Mouse (Mus musculus): ENCODE results near the gene Ghr. TPM values are rescaled to one million over a fixed set of nuclear protein-coding genes. Genes with fewer than 3 reads are reported as not detected.

Ghr gene
- polyA plus RNA-seq, 1 experiment from 2014 or later = 96.5 TPM

DNA sequence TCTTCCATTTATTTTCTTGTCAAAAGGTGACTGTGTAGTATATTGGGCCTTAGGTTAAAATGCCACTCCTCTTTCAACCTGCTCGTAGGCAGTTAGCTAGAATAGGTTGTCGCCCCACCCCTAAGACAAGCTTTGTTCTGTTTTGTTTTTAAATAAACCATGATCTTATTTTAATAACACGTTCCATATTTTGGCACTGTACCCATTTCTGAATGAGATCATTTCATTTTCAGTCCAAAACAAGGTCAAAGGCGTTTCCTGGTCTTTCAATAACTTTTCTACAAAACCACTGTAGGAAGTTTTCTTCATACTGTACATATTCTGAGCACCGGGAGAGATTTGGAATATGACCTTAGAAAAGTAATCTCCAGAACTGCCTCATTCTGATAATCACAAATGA is 78.6 kb downstream of the Ghr start:
- Histone ChIP-seq H3K4me3 (ENCODE audit: low read length) (no peak overlapping the region), H3K4me1 (ENCODE audit: control insufficient read depth, insufficient read depth, low read length) (peaks cover 3% of the 10 kb centered on the region; the same call in 1 of the 2 replicates), H3K27ac (ENCODE audit: low read length) (no peak overlapping the region), H3K27me3 (replicated peaks; ENCODE audit: control insufficient read depth, insufficient read depth, low read length) (no peaks in the 10 kb centered on the region), H3K9ac (ENCODE audit: low read depth, low read length) (no peak overlapping the region), H3K4me2 (ENCODE audit: low read depth, low read length) (no peak overlapping the region), H3K9me3 (ENCODE audit: control insufficient read depth, low read length) (no peaks in the 10 kb centered on the region), H3K36me3 (ENCODE audit: control insufficient read depth, insufficient read depth, low read length) (0 out of 2 replicates have a peak, but pooled peaks cover 3% of the 10 kb centered on the region)
- ATAC-seq = no peak
- WGBS = 69% methylated on average over 5 of the region's 5 CpGs

DNA sequence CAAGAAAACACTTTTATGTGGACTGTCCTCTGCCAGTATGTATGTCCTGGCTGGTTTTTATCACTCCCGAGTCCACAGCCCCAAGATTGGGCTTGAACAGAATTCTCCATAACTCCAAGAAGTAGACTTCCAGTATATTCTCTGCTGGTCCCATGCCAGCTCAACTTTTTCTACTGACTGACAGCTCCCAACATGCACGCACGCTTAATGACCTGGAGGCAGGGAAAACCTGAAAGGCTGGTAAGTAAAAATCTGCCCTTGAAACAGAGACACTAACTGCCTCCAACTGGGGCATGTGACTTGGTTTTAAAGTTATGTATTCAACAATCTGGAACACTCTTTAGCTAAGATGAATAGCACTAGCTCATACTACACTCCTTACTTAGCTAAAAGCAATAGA is 81.6 kb downstream of the Ghr start:
- H3K4me2 ChIP-seq (ENCODE audit: low read depth, low read length) = no peak overlapping the region
- no peak overlapping the region for H3K4me3 ChIP-seq (ENCODE audit: low read length)
- ATAC-seq = 0 out of 2 replicates have a peak, but pooled peaks have one; percentile 28
- no peak overlapping the region for H3K27ac ChIP-seq (ENCODE audit: low read length)
- 65% methylated on average over 3 of the region's 3 CpGs for WGBS
- 0 out of 2 replicates have a peak, but pooled peaks cover 3% of the 10 kb centered on the region for H3K36me3 ChIP-seq (ENCODE audit: control insufficient read depth, insufficient read depth, low read length)
- no peaks in the 10 kb centered on the region for H3K4me1 ChIP-seq (ENCODE audit: control insufficient read depth, insufficient read depth, low read length)
- no peak overlapping the region for H3K9ac ChIP-seq (ENCODE audit: low read depth, low read length)
- H3K27me3 ChIP-seq (replicated peaks; ENCODE audit: control insufficient read depth, insufficient read depth, low read length) = no peaks in the 10 kb centered on the region
- no peaks in the 10 kb centered on the region for H3K9me3 ChIP-seq (ENCODE audit: control insufficient read depth, low read length)

DNA sequence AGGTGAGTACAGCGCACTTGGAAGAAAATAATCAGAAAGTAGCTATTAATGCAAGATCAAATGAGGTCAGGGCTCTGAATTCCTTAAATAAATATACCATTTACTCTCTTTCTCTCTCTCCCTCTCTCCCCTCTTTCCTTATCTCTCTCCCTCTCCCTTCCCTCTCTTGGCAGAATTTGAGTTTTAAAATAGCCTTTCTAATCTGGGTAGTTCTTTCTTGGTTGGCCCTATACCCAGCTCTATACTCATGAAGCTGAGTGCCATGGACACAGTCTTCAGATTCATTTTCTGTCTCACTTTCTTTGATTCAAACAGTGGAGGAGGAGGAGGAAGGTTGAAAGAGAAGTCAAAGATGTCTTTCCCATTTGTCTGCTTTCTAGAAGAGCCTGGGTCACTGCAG is 84.3 kb downstream of the Ghr start:
- H3K27ac ChIP-seq (ENCODE audit: low read length) = no peak overlapping the region
- H3K4me1 ChIP-seq (ENCODE audit: control insufficient read depth, insufficient read depth, low read length) = no peaks in the 10 kb centered on the region
- no peak overlapping the region for H3K4me3 ChIP-seq (ENCODE audit: low read length)
- H3K4me2 ChIP-seq (ENCODE audit: low read depth, low read length) = no peak overlapping the region
- 87% methylated on average over 1 of the region's 1 CpGs for WGBS
- ATAC-seq = no peak
- H3K36me3 ChIP-seq (ENCODE audit: control insufficient read depth, insufficient read depth, low read length) = no peaks in the 10 kb centered on the region
- no peaks in the 10 kb centered on the region for H3K9me3 ChIP-seq (ENCODE audit: control insufficient read depth, low read length)
- no peak overlapping the region for H3K9ac ChIP-seq (ENCODE audit: low read depth, low read length)
- H3K27me3 ChIP-seq (replicated peaks; ENCODE audit: control insufficient read depth, insufficient read depth, low read length) = no peaks in the 10 kb centered on the region

DNA sequence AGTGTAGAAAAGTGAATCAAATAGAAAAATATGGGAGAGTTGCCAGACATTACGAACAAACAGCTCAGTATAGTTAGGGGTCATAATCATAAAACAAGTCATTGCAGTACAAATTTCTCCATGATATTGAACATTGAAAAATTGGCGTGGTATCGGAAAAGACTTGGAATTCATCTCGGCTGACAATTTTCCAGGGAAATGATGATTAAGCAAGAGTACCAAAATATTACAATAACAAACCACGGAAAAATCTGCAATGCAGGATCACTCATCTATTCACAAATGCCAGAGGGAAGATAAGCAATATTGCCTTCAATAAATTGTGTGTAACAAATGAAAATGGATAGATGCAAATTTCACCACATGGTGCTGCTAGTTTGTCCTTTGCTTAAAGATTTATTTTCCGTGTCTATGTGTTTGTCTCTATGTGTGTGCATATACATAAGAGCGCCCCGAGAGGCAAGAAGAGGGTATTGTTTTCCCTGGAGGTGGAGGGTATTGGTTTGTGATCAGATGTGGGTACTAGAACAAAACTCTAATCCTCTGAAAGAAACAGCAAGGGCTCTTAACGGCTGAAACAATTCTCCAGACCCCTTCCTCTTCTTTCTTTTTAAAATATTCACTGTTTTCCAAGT is 85.2 kb downstream of the Ghr start:
- ATAC-seq = no peak
- Histone ChIP-seq H3K27ac (ENCODE audit: low read length) (no peak overlapping the region), H3K36me3 (ENCODE audit: control insufficient read depth, insufficient read depth, low read length) (no peaks in the 10 kb centered on the region), H3K4me2 (ENCODE audit: low read depth, low read length) (no peak overlapping the region), H3K9ac (ENCODE audit: low read depth, low read length) (no peak overlapping the region), H3K4me3 (ENCODE audit: low read length) (no peak overlapping the region), H3K27me3 (replicated peaks; ENCODE audit: control insufficient read depth, insufficient read depth, low read length) (no peaks in the 10 kb centered on the region), H3K4me1 (ENCODE audit: control insufficient read depth, insufficient read depth, low read length) (no peaks in the 10 kb centered on the region), H3K9me3 (ENCODE audit: control insufficient read depth, low read length) (no peaks in the 10 kb centered on the region)
- 79% methylated on average over 9 of the region's 9 CpGs for WGBS

DNA sequence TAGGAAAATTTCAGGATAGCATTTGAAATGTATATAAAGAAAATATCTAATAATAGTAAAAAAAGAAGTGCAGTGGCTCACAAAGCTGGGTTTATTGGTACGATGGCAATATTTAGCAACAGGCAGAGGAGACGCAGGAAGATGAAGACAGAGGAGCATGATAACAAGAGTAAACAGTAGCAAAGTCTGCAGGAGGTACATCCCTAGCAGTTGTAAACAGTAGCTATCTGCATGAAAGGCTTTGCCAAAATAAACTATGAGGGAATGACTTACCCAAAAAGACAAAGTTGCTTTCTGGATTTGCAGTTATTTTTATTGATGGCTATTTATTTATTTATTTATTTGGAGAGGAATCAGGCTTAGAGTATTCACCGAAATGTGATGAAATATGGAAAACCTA is 92.4 kb downstream of the Ghr start:
- Histone ChIP-seq H3K9ac (ENCODE audit: low read depth, low read length) (no peak overlapping the region), H3K4me3 (ENCODE audit: low read length) (no peak overlapping the region), H3K27me3 (replicated peaks; ENCODE audit: control insufficient read depth, insufficient read depth, low read length) (no peaks in the 10 kb centered on the region), H3K9me3 (ENCODE audit: control insufficient read depth, low read length) (no peaks in the 10 kb centered on the region), H3K4me2 (ENCODE audit: low read depth, low read length) (no peak overlapping the region), H3K27ac (ENCODE audit: low read length) (no peak overlapping the region), H3K36me3 (ENCODE audit: control insufficient read depth, insufficient read depth, low read length) (no peaks in the 10 kb centered on the region), H3K4me1 (ENCODE audit: control insufficient read depth, insufficient read depth, low read length) (0 out of 2 replicates have a peak, but pooled peaks cover 4% of the 10 kb centered on the region)
- ATAC-seq = no peak
- 70% methylated on average over 3 of the region's 3 CpGs for WGBS

DNA sequence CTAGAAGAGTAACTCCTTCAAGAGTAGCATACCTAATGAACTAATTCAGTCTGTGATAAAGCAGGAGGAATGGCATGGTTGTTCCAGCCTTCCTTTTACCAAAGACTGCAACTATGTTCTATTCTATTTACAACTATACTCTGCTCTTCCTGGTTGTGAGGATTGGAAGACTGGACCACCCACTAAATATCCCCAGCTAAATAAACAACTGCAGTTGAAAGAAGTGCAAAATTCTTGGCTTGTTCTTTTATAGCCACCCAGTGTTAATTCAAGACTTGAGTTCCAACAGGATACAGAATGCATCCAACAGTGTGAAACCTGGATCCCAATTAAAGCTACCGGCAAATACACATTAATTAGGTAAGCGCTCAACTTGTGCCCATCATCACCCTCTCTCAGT is 93.3 kb downstream of the Ghr start:
- WGBS = 87% methylated on average over 2 of the region's 2 CpGs
- no peak overlapping the region for H3K4me3 ChIP-seq (ENCODE audit: low read length)
- no peak overlapping the region for H3K9ac ChIP-seq (ENCODE audit: low read depth, low read length)
- H3K4me2 ChIP-seq (ENCODE audit: low read depth, low read length) = no peak overlapping the region
- H3K27me3 ChIP-seq (replicated peaks; ENCODE audit: control insufficient read depth, insufficient read depth, low read length) = no peaks in the 10 kb centered on the region
- H3K9me3 ChIP-seq (ENCODE audit: control insufficient read depth, low read length) = no peaks in the 10 kb centered on the region
- H3K4me1 ChIP-seq (ENCODE audit: control insufficient read depth, insufficient read depth, low read length) = 0 out of 2 replicates have a peak, but pooled peaks cover 4% of the 10 kb centered on the region
- H3K36me3 ChIP-seq (ENCODE audit: control insufficient read depth, insufficient read depth, low read length) = no peaks in the 10 kb centered on the region
- no peak for ATAC-seq
- H3K27ac ChIP-seq (ENCODE audit: low read length) = no peak overlapping the region

DNA sequence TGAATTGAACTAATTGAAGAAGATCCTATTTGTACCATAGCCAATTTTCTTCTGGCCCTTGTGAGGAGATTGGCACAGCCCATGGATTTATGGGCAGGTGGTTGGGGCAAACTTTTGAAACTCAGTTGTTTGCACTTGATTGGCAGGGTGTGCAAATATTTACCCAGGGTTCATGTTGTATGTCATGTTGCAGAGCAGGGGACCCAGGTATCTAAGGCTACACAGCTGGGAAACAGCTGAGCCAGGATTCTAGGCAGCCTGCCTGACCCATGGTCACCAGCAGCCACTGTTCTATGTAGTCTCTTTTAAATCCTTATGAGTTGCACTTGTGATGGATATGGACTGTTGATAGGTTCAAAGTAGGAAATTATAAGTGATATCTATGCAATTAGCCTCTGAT is 94.1 kb downstream of the Ghr start:
- Histone ChIP-seq H3K9me3 (ENCODE audit: control insufficient read depth, low read length) (no peaks in the 10 kb centered on the region), H3K4me1 (ENCODE audit: control insufficient read depth, insufficient read depth, low read length) (0 out of 2 replicates have a peak, but pooled peaks cover 4% of the 10 kb centered on the region), H3K36me3 (ENCODE audit: control insufficient read depth, insufficient read depth, low read length) (no peaks in the 10 kb centered on the region), H3K27me3 (replicated peaks; ENCODE audit: control insufficient read depth, insufficient read depth, low read length) (no peaks in the 10 kb centered on the region), H3K9ac (ENCODE audit: low read depth, low read length) (no peak overlapping the region), H3K27ac (ENCODE audit: low read length) (no peak overlapping the region), H3K4me3 (ENCODE audit: low read length) (no peak overlapping the region), H3K4me2 (ENCODE audit: low read depth, low read length) (no peak overlapping the region)
- peak; percentile 66 for ATAC-seq

DNA sequence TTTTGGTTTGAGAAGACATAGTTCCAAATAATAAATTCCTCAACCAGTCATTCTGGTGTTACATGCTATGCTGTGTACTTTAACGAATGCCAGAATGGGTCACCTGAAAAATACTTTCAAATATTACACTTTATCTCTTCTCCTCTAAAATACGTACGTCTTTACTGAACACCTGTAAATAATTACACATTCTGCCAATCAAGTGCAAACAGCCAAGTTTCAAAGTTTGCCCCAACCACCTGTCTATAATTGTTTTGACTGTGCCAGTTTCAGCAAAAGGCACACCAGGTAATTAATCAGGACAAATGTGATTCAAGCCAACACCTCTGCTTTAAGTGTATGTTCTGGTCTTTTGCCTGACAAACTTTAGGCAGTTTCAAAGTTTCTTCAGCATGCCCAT is 94.7 kb downstream of the Ghr start:
- Histone ChIP-seq H3K27ac (ENCODE audit: low read length) (no peak overlapping the region), H3K9me3 (ENCODE audit: control insufficient read depth, low read length) (no peaks in the 10 kb centered on the region), H3K9ac (ENCODE audit: low read depth, low read length) (no peak overlapping the region), H3K36me3 (ENCODE audit: control insufficient read depth, insufficient read depth, low read length) (no peaks in the 10 kb centered on the region), H3K27me3 (replicated peaks; ENCODE audit: control insufficient read depth, insufficient read depth, low read length) (no peaks in the 10 kb centered on the region), H3K4me3 (ENCODE audit: low read length) (no peak overlapping the region), H3K4me2 (ENCODE audit: low read depth, low read length) (no peak overlapping the region), H3K4me1 (ENCODE audit: control insufficient read depth, insufficient read depth, low read length) (0 out of 2 replicates have a peak, but pooled peaks cover 4% of the 10 kb centered on the region)
- no peak for ATAC-seq
- WGBS = 65% methylated on average over 3 of the region's 3 CpGs

DNA sequence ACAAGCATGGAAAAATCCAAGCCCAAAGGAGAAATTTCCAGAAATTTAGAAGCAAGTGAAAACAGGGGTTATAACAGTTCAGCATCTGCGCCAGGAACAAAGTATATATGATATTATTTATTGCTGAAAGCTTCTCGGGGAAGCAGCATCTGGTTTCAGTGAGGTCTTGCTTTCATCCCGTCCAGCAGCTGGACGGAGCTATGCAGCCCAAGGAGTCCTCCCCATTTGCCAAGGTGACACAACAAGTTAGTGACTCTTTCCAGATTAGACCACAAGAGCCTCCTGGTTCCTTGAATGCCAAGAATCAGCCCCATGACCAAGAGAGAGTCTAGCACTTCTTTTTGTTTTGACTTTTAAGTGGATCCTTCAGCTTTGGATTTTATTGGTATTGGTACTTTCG is 96.6 kb downstream of the Ghr start:
- no peak overlapping the region for H3K4me2 ChIP-seq (ENCODE audit: low read depth, low read length)

DNA sequence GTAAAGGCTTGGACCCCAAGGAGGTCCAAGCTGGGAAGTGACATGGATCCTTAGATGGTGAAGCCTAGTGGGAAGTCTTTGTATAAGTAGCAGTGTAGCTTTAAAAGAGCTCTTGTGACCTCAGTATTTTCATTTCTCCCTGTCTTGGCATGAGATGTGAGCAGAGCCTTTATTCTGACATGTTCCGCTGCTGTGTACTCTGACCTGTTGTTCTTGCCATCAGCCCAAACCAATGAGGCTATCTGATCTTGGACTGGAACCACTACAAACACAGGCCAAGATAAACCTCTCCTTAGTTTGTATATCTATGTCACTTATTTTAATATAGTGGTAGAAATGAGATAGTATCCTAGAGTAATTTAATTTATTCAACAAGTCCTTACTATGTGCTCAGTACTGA is 97.9 kb downstream of the Ghr start:
- no peaks in the 10 kb centered on the region for H3K27me3 ChIP-seq (replicated peaks; ENCODE audit: control insufficient read depth, insufficient read depth, low read length)
- 0 out of 2 replicates have a peak, but pooled peaks cover 4% of the 10 kb centered on the region for H3K4me1 ChIP-seq (ENCODE audit: control insufficient read depth, insufficient read depth, low read length)
- H3K9me3 ChIP-seq (ENCODE audit: control insufficient read depth, low read length) = no peaks in the 10 kb centered on the region
- no peak overlapping the region for H3K4me3 ChIP-seq (ENCODE audit: low read length)
- no peak overlapping the region for H3K27ac ChIP-seq (ENCODE audit: low read length)
- ATAC-seq = no peak
- WGBS = 87% methylated on average over 1 of the region's 1 CpGs
- no peaks in the 10 kb centered on the region for H3K36me3 ChIP-seq (ENCODE audit: control insufficient read depth, insufficient read depth, low read length)
- no peak overlapping the region for H3K4me2 ChIP-seq (ENCODE audit: low read depth, low read length)
- H3K9ac ChIP-seq (ENCODE audit: low read depth, low read length) = no peak overlapping the region

More for the DNA sequence above, 96.6 kb downstream of the Ghr start:
- no peaks in the 10 kb centered on the region for H3K27me3 ChIP-seq (replicated peaks; ENCODE audit: control insufficient read depth, insufficient read depth, low read length)
- 64% methylated on average over 5 of the region's 5 CpGs for WGBS
- no peak overlapping the region for H3K27ac ChIP-seq (ENCODE audit: low read length)
- H3K4me3 ChIP-seq (ENCODE audit: low read length) = no peak overlapping the region
- H3K9ac ChIP-seq (ENCODE audit: low read depth, low read length) = no peak overlapping the region
- ATAC-seq = no peak
- H3K4me1 ChIP-seq (ENCODE audit: control insufficient read depth, insufficient read depth, low read length) = 0 out of 2 replicates have a peak, but pooled peaks cover 4% of the 10 kb centered on the region
- no peaks in the 10 kb centered on the region for H3K36me3 ChIP-seq (ENCODE audit: control insufficient read depth, insufficient read depth, low read length)
- no peaks in the 10 kb centered on the region for H3K9me3 ChIP-seq (ENCODE audit: control insufficient read depth, low read length)
